Mouse (Mus musculus) T-helper 1 cell (primary cell): ENCODE results near the gene Proca1.

ENCODE experiments used
- in situ Hi-C: fragments of 300-600 bp; cut with MboI, MseI; formaldehyde crosslinking; loops from one replicate; pipeline ENCODE4 v1.15.1; 2025; ENCODE audit warnings: high pct_unique_total_duplicates

Proca1 gene

GRCm38 (mm10) chr11:78165761-78166109 lies 27.5 kb upstream of the Proca1 start:
- in situ Hi-C loops, result no loop called here

- in situ Hi-C loops, result no loop called here
Observed at GRCm38 (mm10) chr11:78166161-78166560, 27.0 kb upstream of the Proca1 start.

DNA sequence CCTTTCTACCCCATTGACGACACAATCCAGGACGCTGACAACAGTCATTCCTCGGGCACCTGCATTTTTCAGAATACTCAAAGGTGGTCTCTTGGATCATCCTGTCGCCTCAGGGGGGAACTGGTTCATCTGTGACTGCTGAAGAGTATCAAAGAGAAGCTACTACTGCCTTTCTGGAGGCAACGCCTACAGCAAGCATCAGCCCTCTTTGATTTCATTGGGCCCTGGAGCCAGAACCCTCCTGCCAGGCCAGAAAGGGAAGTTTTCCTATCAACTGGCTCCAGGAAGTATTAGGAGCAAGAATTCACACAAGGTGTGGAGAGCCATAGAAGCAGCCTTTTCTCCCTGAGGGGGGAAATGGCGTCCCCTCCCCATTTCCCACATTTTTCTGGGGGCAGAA lies 26.6 kb upstream of the Proca1 start:
- in situ Hi-C loops, result no loop called here

DNA sequence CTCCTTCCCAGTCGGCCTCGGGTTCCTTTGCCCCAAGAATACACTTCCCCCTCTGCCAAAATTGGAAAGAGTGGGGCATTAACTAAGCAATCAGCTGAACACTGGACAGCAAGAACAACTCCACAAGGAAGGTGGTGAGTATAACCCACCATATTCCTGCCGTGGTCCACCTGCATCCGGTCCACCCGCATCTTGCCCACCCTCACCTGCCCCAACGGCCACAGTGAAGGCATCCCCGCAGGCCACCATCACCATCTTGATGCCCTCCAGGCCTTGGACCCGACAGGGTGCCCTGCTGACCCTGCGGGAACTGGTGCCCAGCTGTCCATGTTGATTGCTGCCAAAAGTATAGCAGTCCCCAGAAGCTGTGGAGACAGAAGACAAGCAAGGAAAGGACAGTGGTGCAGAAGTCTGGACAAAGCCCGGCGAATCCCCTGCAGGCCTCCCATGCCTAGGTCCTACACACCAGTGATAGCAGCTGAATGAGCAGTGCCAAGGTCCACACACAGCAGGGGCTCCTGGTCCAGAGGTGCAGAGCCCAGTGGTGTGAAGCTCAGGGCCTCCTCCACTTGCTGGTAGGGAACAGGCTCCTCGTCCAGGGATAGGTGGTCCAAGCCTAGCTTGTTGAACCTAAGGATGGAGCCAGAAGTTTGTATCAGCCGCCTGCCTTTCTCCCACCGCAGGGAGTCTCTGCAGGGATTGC lies 25.8 kb upstream of the Proca1 start:
- in situ Hi-C loops, result no loop called here

DNA sequence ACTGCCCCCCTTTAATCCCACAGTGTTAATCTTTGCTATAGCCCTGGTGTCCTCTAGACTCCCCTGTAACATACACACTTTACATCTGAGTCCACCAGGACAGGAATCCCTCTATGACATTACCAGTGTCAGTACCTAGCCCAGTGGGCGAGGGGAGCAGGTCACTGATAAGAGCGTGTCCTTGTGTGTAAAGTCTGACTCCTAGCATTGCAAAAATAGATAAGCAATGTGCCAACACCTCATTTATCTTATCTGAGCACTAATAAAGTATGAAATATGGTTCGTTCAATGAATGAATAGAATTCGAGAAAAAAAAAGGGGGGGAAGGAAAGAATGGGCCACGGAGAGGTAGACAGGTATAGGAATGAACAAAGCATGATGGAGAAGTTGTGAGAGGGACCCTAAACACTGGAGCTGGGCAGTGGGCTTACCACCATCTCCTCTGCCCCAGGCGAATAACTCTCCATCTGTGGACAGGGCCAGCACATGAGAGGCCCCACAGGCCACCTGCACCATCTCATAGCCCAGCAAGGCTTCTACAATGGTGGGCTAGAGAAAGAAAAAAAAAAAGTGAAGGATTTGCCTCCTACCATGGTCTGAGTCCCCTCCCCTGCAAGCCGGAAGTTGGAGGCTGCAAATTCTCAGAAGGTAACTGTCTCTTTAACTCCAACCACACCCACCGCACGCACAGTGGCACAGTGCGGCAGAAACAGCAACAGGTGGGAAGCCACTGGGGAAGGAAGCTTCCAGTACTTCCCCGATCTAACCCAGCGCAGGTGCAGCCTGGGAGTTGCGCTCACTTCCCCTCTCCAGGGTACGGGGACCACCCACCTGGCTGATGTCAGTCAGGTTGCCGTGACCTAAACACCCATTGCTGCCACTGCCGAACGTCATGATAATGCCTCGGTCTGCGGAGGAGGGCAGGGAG lies 24.4 kb upstream of the Proca1 start:
- in situ Hi-C loops, result no loop called here

GRCm38 (mm10) chr11:78170306-78170705 lies 22.9 kb upstream of the Proca1 start:
- in situ Hi-C loops, result no loop called here

DNA sequence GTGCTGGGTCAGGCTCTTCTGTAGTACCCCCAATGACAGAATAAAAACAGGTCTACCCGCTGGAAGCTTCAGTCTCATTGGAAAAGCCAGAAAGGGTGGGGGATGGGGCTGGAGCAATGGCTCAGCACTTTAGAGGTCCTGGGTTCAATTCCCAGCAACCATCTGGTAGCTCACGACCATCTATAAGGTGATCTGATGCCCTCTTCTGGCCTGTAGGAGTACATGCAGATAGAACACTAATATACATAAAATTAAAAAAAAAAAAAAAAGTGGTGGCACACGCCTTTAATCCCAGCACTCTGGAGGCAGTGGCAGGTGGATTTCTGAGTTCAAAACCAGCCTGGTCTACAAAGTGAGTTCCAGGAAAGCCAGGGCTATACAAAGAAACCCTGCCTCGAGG lies 21.9 kb upstream of the Proca1 start:
- in situ Hi-C loops, result no loop called here

GRCm38 (mm10) chr11:78172034-78172747 lies 21.0 kb upstream of the Proca1 start:
- in situ Hi-C loops, result no loop called here

DNA sequence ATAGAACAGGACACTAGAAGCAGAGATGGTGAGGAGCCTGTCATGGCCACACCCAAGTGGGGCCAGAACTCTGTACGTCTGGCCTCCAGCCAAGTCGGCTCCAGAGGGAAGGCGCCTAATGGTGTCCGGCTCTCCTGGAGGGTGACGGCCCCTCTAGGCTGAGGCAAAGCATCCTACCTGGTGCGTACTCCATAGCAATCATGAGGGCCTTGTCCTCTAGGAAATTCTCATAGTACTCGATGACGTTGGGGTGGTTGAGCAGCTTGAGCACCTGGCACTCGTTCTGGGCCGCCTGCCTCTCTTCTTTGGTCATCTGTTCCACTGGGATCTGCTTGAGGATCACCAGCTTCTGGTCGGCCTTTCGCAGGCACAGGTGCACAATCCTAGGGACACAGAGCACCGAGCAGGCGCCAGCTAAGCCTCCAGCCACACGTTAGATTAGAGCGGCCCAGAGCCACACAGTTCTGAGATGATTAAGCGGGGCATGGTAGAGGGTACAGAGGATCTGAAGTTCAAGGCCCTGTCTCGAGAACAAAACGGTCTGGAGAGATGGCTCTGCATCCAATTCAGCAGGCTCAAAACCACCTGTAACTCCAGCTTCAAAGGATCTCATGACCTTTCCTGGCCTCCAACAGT lies 20.3 kb upstream of the Proca1 start:
- in situ Hi-C loops, result no loop called here

- in situ Hi-C loops, result no loop called here
Observed at GRCm38 (mm10) chr11:78174506-78174905, 18.7 kb upstream of the Proca1 start.

GRCm38 (mm10) chr11:78175771-78176401 lies 17.3 kb upstream of the Proca1 start:
- in situ Hi-C loops, result no loop called here

GRCm38 (mm10) chr11:78176402-78176862 lies 16.8 kb upstream of the Proca1 start, which contains the start of the genes Nek8 and Tlcd1:
Gene Nek8, minus strand, starts transcription at chr11:78176675.
Gene Tlcd1, plus strand, starts transcription at chr11:78176711.
- in situ Hi-C loops, result no loop called here

- in situ Hi-C loops, result no loop called here
Observed at GRCm38 (mm10) chr11:78176905-78177331, 16.3 kb upstream of the Proca1 start.

GRCm38 (mm10) chr11:78177437-78177836 lies 15.8 kb upstream of the Proca1 start:
- in situ Hi-C loops, result no loop called here

GRCm38 (mm10) chr11:78177903-78178858 lies 15.0 kb upstream of the Proca1 start:
- in situ Hi-C loops, result no loop called here

- in situ Hi-C loops, result no loop called here
Observed at GRCm38 (mm10) chr11:78178859-78179437, 14.2 kb upstream of the Proca1 start.

DNA sequence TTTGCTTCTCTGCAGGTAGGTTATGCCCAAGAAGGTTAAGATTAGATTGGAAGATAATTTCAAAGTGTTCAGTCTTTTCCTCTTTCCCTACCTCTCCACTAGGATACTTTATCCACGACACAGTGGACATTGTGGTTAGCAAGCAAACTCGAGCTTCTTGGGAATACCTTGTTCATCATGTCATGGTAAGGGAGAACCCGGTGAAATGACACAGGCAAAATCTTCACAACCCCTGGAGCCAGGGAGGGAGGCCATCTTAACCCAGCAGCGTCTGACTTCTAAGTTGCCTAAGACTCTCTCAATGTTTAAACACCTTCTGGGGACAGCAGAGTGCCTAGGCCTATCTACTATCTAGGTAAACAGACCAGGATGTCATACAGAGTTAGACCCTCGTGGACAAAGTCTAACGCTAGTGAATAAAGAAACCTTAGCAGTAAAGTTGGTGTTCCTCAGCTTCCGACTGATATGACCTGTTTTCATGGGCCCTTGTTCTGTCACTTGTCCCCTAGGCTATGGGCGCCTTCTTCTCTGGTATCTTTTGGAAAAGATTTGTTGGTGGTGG lies 13.7 kb upstream of the Proca1 start:
- in situ Hi-C loops, result no loop called here

DNA sequence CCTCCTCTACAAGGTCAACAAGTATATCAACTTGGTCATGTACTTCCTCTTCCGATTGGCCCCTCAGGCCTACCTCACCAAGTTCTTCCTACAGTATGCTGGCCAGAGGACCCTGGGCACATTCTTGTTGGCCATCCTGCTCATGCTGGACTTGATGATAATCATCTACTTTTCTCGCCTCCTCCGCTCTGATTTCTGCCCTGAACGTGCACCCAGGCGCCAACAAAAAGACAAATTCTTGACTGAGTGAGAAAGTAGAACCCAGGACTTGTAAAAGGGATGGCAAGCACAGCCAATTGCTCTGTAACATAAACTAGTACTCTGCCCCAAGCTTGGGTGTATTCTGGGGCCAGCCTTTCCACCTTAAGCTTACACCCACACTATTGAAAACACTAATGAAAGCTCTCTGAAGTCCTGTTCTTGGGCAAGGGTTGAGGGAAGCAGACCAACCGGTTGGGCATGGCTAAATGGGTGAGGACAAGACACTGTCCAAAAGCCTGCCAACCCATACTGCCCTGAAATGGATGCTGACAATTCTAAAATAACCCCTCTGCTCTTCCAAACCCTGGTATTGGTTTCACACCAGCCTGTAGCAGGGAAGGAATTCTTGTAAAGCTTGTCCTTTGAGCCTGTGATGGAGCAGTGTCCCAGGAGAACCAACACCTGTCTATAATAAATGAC lies 13.0 kb upstream of the Proca1 start:
- in situ Hi-C loops, result no loop called here
